In genomic region chr2:26141893-26142635, GRCm38 (mm10) we compare ENCODE assay signal across 9 mouse cellular contexts. TPM values are rescaled to one million over a fixed set of nuclear protein-coding genes. Genes with fewer than 3 reads are reported as not detected.
A peak's percentile ranks its signal among the peaks of the same experiment; 100 is the strongest.
DNase-seq lines count a peak whose midpoint lies in the region; ATAC-seq and TF ChIP-seq lines count a peak whose summit lies in the region.
"Had no signal": no experiment of that assay in that cellular context is flagged by ENCODE, and none has a peak within 500 bp of the region (broad histone marks: within the 10 kb centered on the region; RNA-seq: fewer than 3 reads in every experiment).

No protein-coding gene starts in this region.

- no peak for ATAC-seq in heart, embryonic 11.5 days (replicated peaks; ENCODE audit: insufficient number of reproducible peaks, low FRiP score, low TSS enrichment)

- WGBS in heart, embryonic 11.5 days (ENCODE audit: insufficient replicate concordance): 57% methylated on average over 12 of the region's 12 CpGs
- WGBS in embryonic facial prominence, embryonic 10.5 days: 65% methylated on average over 12 of the region's 12 CpGs
- 63% methylated on average over 12 of the region's 12 CpGs for WGBS in olfactory bulb, adult 2 months

- no peak overlapping the region for H3K4me3 ChIP-seq in heart, embryonic 11.5 days (ENCODE audit: low read depth, low read length)
- H3K4me3 ChIP-seq in embryonic facial prominence, embryonic 10.5 days: no peak overlapping the region
- no peak overlapping the region for H3K4me3 ChIP-seq in olfactory bulb, adult 2 months (ENCODE audit: insufficient read depth, low read depth, low read length)

- peaks cover 22% of the 10 kb centered on the region for H3K4me1 ChIP-seq in heart, embryonic 11.5 days (ENCODE audit: control insufficient read depth, insufficient read depth, low read length)
- peaks cover 40% of the 10 kb centered on the region for H3K4me1 ChIP-seq in embryonic facial prominence, embryonic 10.5 days
- H3K4me1 ChIP-seq in olfactory bulb, adult 2 months (ENCODE audit: control insufficient read depth, insufficient read depth, low read length): peaks cover 13% of the 10 kb centered on the region

- no peak overlapping the region for H3K9ac ChIP-seq in heart, embryonic 11.5 days (ENCODE audit: low read depth, low read length)

- peak; percentile 93 for DNase-seq in heart, adult 11 months
- peak; percentile 56 to 68 for DNase-seq in urinary bladder, postnatal 36 days (ENCODE audit: low spot score in 2 of 2)
- DNase-seq in urinary bladder, adult 18-20 months (ENCODE audit: low spot score in 2 of 2): no peak
- DNase-seq in embryonic facial prominence, embryonic 10.5 days (ENCODE audit: low spot score): peak; percentile 68
- peak; percentile 58 to 76 for DNase-seq in layer of hippocampus, postnatal 10 days (ENCODE audit: low spot score in 2 of 2)
- no peak for DNase-seq in frontal cortex, postnatal 14 days (ENCODE audit: low spot score in 2 of 2)

- no peaks in the 10 kb centered on the region for H3K9me3 ChIP-seq in heart, embryonic 11.5 days (replicated peaks; ENCODE audit: control insufficient read depth, low read length)
- no peaks in the 10 kb centered on the region for H3K9me3 ChIP-seq in embryonic facial prominence, embryonic 10.5 days
- H3K9me3 ChIP-seq: heart, embryonic 15.5 days had no signal

- H3K27ac ChIP-seq in heart, embryonic 11.5 days (ENCODE audit: low read depth, low read length): no peak overlapping the region
- no peak overlapping the region for H3K27ac ChIP-seq in embryonic facial prominence, embryonic 10.5 days (replicated peaks)
- no peak overlapping the region for H3K27ac ChIP-seq in olfactory bulb, adult 2 months (ENCODE audit: insufficient read depth, low read depth, low read length)
- H3K27ac ChIP-seq: heart, embryonic 15.5 days had no signal

- no peak for TF ChIP-seq POLR2A in olfactory bulb, adult 2 months (IDR thresholded peaks at IDR 0.05; ENCODE audit: insufficient read depth, low read depth, low read length)

- H3K36me3 ChIP-seq in heart, embryonic 11.5 days (ENCODE audit: control insufficient read depth, insufficient read depth, low read length): no peaks in the 10 kb centered on the region
- H3K36me3 ChIP-seq in embryonic facial prominence, embryonic 10.5 days (replicated peaks): peaks cover 14% of the 10 kb centered on the region

- no peaks in the 10 kb centered on the region for H3K27me3 ChIP-seq in heart, embryonic 11.5 days (ENCODE audit: control insufficient read depth, insufficient read depth, low read length)
- H3K27me3 ChIP-seq in embryonic facial prominence, embryonic 10.5 days (replicated peaks; ENCODE audit: low read depth, poor library complexity, severe bottlenecking): no peaks in the 10 kb centered on the region
- H3K27me3 ChIP-seq: heart, embryonic 15.5 days had no signal

- H3K4me2 ChIP-seq in heart, embryonic 11.5 days: no peak overlapping the region

- TF ChIP-seq CTCF in olfactory bulb, adult 2 months (IDR thresholded peaks at IDR 0.05; ENCODE audit: insufficient read depth, low read depth, low read length): peak; percentile 47; the same call in 1 of the 2 replicates

RNA-seq across cellular contexts. Expression of gene Nacc2, which starts 19.0 kb away (rescaled TPM):
- 3.4 and 7.1 TPM in 2 replicates for polyA plus RNA-seq in heart, embryonic 11.5 days (2014; fragmentation: Nextera tagmentation; extraction: Ambion mirVana)
- polyA plus RNA-seq in embryonic facial prominence, embryonic 10.5 days (2016; fragmentation: Nextera tagmentation; extraction: Ambion mirVana): 5.7 and 5.9 TPM in 2 replicates
- 10 to 100 TPM; 42.8 to 46.3 TPM for total RNA-seq in layer of hippocampus, postnatal 10 days (2021)
- polyA plus RNA-seq in olfactory bulb, adult 2 months (2012; ENCODE audit: insufficient read depth, insufficient read length, low replicate concordance, missing spikeins): 71.7 TPM in 1 of 2 replicates, not detected in the other

Comparison
In these comparisons a context has a peak if more than half of its experiments do, and no peak if none do; other contexts are left out.
1. DNase-seq: peak in heart, adult 11 months (single experiment), urinary bladder, postnatal 36 days (2 of 2), embryonic facial prominence, embryonic 10.5 days (single experiment) and layer of hippocampus, postnatal 10 days (2 of 2); none in urinary bladder, adult 18-20 months (0 of 2) and frontal cortex, postnatal 14 days (0 of 2).